Mouse (Mus musculus) lung, postnatal 0 days (tissue): ENCODE data around the gene Slc1a7.

ENCODE experiments used
- CTCF ChIP-seq: IDR thresholded peaks from 2 replicates; pipeline ENCODE4 v1.5.1; 2016; ENCODE audit warnings: antibody characterized with exemption, mild to moderate bottlenecking
- EP300 ChIP-seq: IDR thresholded peaks from 2 replicates; pipeline ENCODE4 v1.6.1; 2016; ENCODE audit warnings: antibody characterized with exemption, mild to moderate bottlenecking, control low read depth

GRCm38 (mm10) chr4:107974527-107974926 lies 6.4 kb downstream of the Slc1a7 start:
- TF ChIP-seq CTCF (no peak), EP300 (no peak)
